Mouse (Mus musculus) heart, postnatal 0 days (tissue): ENCODE results near the gene Rasgef1b.

Experiments used
- CTCF ChIP-seq: IDR thresholded peaks from 2 replicates; pipeline ENCODE4 v1.5.1; 2016; ENCODE audit warnings: antibody characterized with exemption, control low read depth, low read depth
- EP300 ChIP-seq: IDR thresholded peaks from 2 replicates; pipeline ENCODE4 v1.6.1; 2016; ENCODE audit warnings: antibody characterized with exemption, low read depth

GRCm38 (mm10) chr5:99214400-99214799 is 514.5 kb downstream of the Rasgef1b start:
- TF ChIP-seq CTCF (no peak), EP300 (no peak)
